Mouse (Mus musculus) spleen, postnatal 0 days (tissue): Measurements from ENCODE around the gene Lgi1. TPM values are rescaled to one million over a fixed set of nuclear protein-coding genes. Genes with fewer than 3 reads are reported as not detected.

ENCODE experiments used
- polyA plus RNA-seq: library from polyadenylated mRNA; unstranded; fragments of >200 nt; fragmentation: Nextera tagmentation; extraction: Ambion mirVana; gene quantifications from 2 replicates; pipeline ENCODE4 v1.2.1, GENCODE M21; 2015

The Lgi1 gene
- polyA plus RNA-seq: 1.4 and 1.8 TPM in 2 replicates

GRCm38 (mm10) chr19:38264505-38265500 is at the start of gene Lgi1:
TSS of gene Lgi1 (plus strand) at chr19:38264536.

DNA sequence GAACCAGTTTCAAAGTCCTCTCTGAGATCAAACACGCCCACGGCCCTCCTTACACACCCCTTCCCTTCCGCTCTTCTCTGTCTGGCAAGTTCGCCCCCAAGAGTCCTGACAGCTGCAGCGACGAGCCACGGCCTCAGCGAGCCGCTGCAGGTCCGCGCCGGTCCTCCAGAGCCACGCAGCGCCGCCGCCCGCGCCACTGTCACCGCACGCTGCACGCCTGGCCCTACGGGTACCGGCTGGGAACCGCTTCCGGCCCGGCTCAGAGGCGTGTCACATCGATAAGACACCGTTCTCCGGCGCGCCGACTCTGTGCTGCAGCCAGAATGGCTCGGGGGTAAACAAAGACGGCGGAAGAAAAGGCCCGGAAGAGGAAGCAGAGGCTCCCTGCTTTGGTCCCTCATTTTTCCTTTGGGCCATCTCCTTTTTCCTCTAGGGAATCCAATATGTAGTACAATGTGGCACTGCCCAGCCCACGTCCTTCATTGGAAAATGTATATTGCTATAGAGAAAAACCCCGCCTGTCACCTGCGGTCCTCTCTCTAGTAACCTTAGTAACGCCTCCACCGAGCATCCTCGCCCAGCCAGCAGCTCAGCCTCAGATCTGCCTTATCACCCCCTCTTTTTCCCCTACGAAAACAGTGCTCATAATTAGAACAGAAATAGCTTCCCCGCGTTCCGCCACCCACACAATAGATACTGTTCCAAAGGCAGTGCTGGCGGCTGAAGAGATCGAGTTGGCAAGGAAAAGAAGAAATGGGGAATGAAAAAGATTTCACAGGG is 40.2 kb upstream of the Lgi1 start, which contains the start of gene Fra10ac1:
Gene Fra10ac1, minus strand, starts transcription at position 252 of the 780 bp plus-strand sequence.

Other genes with a start within 250 kb of the Lgi1 start
- gene Myof, start 221.0 kb upstream of the Lgi1 start, polyA plus RNA-seq: 1.7 and 2.5 TPM in 2 replicates
- 5.5 and 7.0 TPM in 2 replicates for gene Cep55, start 209.5 kb upstream of the Lgi1 start, polyA plus RNA-seq
- gene Ffar4, start 167.5 kb upstream of the Lgi1 start, polyA plus RNA-seq: 0.67 and 1.0 TPM in 2 replicates
- 2.2 and 5.3 TPM in 2 replicates for gene Rbp4, start 139.3 kb upstream of the Lgi1 start, polyA plus RNA-seq
- gene Pde6c, start 131.8 kb upstream of the Lgi1 start, polyA plus RNA-seq: not detected in 2 replicates
- 22.0 and 23.2 TPM in 2 replicates for gene Fra10ac1, start 40.4 kb upstream of the Lgi1 start, polyA plus RNA-seq
- gene Slc35g1, start 131.4 kb downstream of the Lgi1 start, polyA plus RNA-seq: 3.8 and 4.1 TPM in 2 replicates
- gene Plce1, start 216.6 kb downstream of the Lgi1 start, polyA plus RNA-seq: 3.0 and 3.5 TPM in 2 replicates